Mouse (Mus musculus): ENCODE results near the gene Tmem119. TPM values are rescaled to one million over a fixed set of nuclear protein-coding genes. Genes with fewer than 3 reads are reported as not detected.
A peak's percentile ranks its signal among the peaks of the same experiment; 100 is the strongest.
"Not testable (repeated sequence)": the region's sequence is repeated elsewhere in the genome, so short reads cannot be mapped to it uniquely, and the experiment has no call there.

Tmem119 gene
- polyA plus RNA-seq, 1 experiment from 2014 or later = 10.9 TPM

- DNase-seq (ENCODE audit: low spot score, missing footprints) (peak; percentile 62), ATAC-seq (ENCODE audit: low FRiP score) (no peak)
- H3K9ac ChIP-seq (ENCODE audit: low read length) = no peak overlapping the region
- H3K4me2 ChIP-seq = no peak overlapping the region
- no peak overlapping the region for H3K4me3 ChIP-seq (ENCODE audit: low read depth, low read length)
- 82% methylated on average over 5 of the region's 5 CpGs for WGBS
- no peak overlapping the region for H3K27ac ChIP-seq (ENCODE audit: low read depth, low read length)
- H3K27me3 ChIP-seq (ENCODE audit: control insufficient read depth, insufficient read depth, low read length) = no peaks in the 10 kb centered on the region; the same call in 1 of the 2 replicates
- no peaks in the 10 kb centered on the region for H3K36me3 ChIP-seq (ENCODE audit: control insufficient read depth, insufficient read depth, low read length)
- no peaks in the 10 kb centered on the region for H3K9me3 ChIP-seq (ENCODE audit: control insufficient read depth, low read length)
- 0 out of 2 replicates have a peak, but pooled peaks cover 5% of the 10 kb centered on the region for H3K4me1 ChIP-seq (ENCODE audit: control insufficient read depth, insufficient read depth, low read length)
Measured at GRCm38 (mm10) chr5:113786985-113787384, 13.3 kb downstream of the Tmem119 start.

- not testable (repeated sequence) for H3K4me1 ChIP-seq (ENCODE audit: control insufficient read depth, insufficient read depth, low read length); H3K36me3 ChIP-seq (ENCODE audit: control insufficient read depth, insufficient read depth, low read length); H3K9me3 ChIP-seq (ENCODE audit: control insufficient read depth, low read length); H3K4me2 ChIP-seq; H3K27me3 ChIP-seq (ENCODE audit: control insufficient read depth, insufficient read depth, low read length); H3K4me3 ChIP-seq (ENCODE audit: low read depth, low read length); ATAC-seq (ENCODE audit: low FRiP score); H3K9ac ChIP-seq (ENCODE audit: low read length); H3K27ac ChIP-seq (ENCODE audit: low read depth, low read length)
- peak; percentile 54 for DNase-seq (ENCODE audit: low spot score, missing footprints)
- 25% methylated on average over 3 of the region's 3 CpGs for WGBS
Measured at GRCm38 (mm10) chr5:113784104-113784503, 16.2 kb downstream of the Tmem119 start.

GRCm38 (mm10) chr5:113783581-113784001 lies 16.7 kb downstream of the Tmem119 start:
- H3K4me3 ChIP-seq (ENCODE audit: low read depth, low read length) = no peak overlapping the region
- no peaks in the 10 kb centered on the region; the same call in 1 of the 2 replicates for H3K9me3 ChIP-seq (ENCODE audit: control insufficient read depth, low read length)
- ATAC-seq (ENCODE audit: low FRiP score) = no peak
- WGBS = 19% methylated on average over 12 of the region's 12 CpGs
- H3K27me3 ChIP-seq (ENCODE audit: control insufficient read depth, insufficient read depth, low read length) = no peaks in the 10 kb centered on the region; the same call in 1 of the 2 replicates
- H3K4me1 ChIP-seq (ENCODE audit: control insufficient read depth, insufficient read depth, low read length) = no peaks in the 10 kb centered on the region
- no peaks in the 10 kb centered on the region for H3K36me3 ChIP-seq (ENCODE audit: control insufficient read depth, insufficient read depth, low read length)
- no peak overlapping the region for H3K27ac ChIP-seq (ENCODE audit: low read depth, low read length)
- H3K9ac ChIP-seq (ENCODE audit: low read length) = no peak overlapping the region
- no peak for DNase-seq (ENCODE audit: low spot score, missing footprints)
- no peak overlapping the region for H3K4me2 ChIP-seq

- 0 out of 2 replicates have a peak, but pooled peaks cover 3% of the 10 kb centered on the region for H3K36me3 ChIP-seq (ENCODE audit: control insufficient read depth, insufficient read depth, low read length)
- DNase-seq (ENCODE audit: low spot score, missing footprints) = no peak
- H3K9me3 ChIP-seq (ENCODE audit: control insufficient read depth, low read length) = no peaks in the 10 kb centered on the region; the same call in 1 of the 2 replicates
- H3K27ac ChIP-seq (ENCODE audit: low read depth, low read length) = no peak overlapping the region
- no peak for ATAC-seq (ENCODE audit: low FRiP score)
- H3K9ac ChIP-seq (ENCODE audit: low read length) = no peak overlapping the region
- 89% methylated on average over 7 of the region's 7 CpGs for WGBS
- no peaks in the 10 kb centered on the region for H3K4me1 ChIP-seq (ENCODE audit: control insufficient read depth, insufficient read depth, low read length)
- H3K4me3 ChIP-seq (ENCODE audit: low read depth, low read length) = no peak overlapping the region
- H3K4me2 ChIP-seq = no peak overlapping the region
- H3K27me3 ChIP-seq (ENCODE audit: control insufficient read depth, insufficient read depth, low read length) = no peaks in the 10 kb centered on the region; the same call in 1 of the 2 replicates
Measured at GRCm38 (mm10) chr5:113782624-113783023, 17.7 kb downstream of the Tmem119 start.

GRCm38 (mm10) chr5:113781875-113782274 lies 18.4 kb downstream of the Tmem119 start:
- no peaks in the 10 kb centered on the region for H3K4me1 ChIP-seq (ENCODE audit: control insufficient read depth, insufficient read depth, low read length)
- WGBS = 78% methylated on average over 7 of the region's 7 CpGs
- no peak for ATAC-seq (ENCODE audit: low FRiP score)
- no peak overlapping the region for H3K27ac ChIP-seq (ENCODE audit: low read depth, low read length)
- H3K4me2 ChIP-seq = no peak overlapping the region
- peaks cover 5% of the 10 kb centered on the region; the same call in 1 of the 2 replicates for H3K36me3 ChIP-seq (ENCODE audit: control insufficient read depth, insufficient read depth, low read length)
- no peaks in the 10 kb centered on the region; the same call in 1 of the 2 replicates for H3K27me3 ChIP-seq (ENCODE audit: control insufficient read depth, insufficient read depth, low read length)
- no peaks in the 10 kb centered on the region; the same call in 1 of the 2 replicates for H3K9me3 ChIP-seq (ENCODE audit: control insufficient read depth, low read length)
- H3K9ac ChIP-seq (ENCODE audit: low read length) = no peak overlapping the region
- DNase-seq (ENCODE audit: low spot score, missing footprints) = peak; percentile 0
- H3K4me3 ChIP-seq (ENCODE audit: low read depth, low read length) = no peak overlapping the region

- H3K27me3 ChIP-seq (ENCODE audit: control insufficient read depth, insufficient read depth, low read length) = no peaks in the 10 kb centered on the region; the same call in 1 of the 2 replicates
- no peak overlapping the region for H3K4me3 ChIP-seq (ENCODE audit: low read depth, low read length)
- peaks cover 10% of the 10 kb centered on the region for H3K36me3 ChIP-seq (ENCODE audit: control insufficient read depth, insufficient read depth, low read length)
- no peak overlapping the region for H3K4me2 ChIP-seq
- H3K4me1 ChIP-seq (ENCODE audit: control insufficient read depth, insufficient read depth, low read length) = no peaks in the 10 kb centered on the region
- WGBS = 84% methylated on average over 7 of the region's 7 CpGs
- ATAC-seq (ENCODE audit: low FRiP score) (no peak), DNase-seq (ENCODE audit: low spot score, missing footprints) (no peak)
- H3K27ac ChIP-seq (ENCODE audit: low read depth, low read length) = no peak overlapping the region
- H3K9ac ChIP-seq (ENCODE audit: low read length) = no peak overlapping the region
- H3K9me3 ChIP-seq (ENCODE audit: control insufficient read depth, low read length) = no peaks in the 10 kb centered on the region; the same call in 1 of the 2 replicates
Measured at GRCm38 (mm10) chr5:113781254-113781653, 19.1 kb downstream of the Tmem119 start.

GRCm38 (mm10) chr5:113780763-113781162 lies 19.6 kb downstream of the Tmem119 start:
- no peak overlapping the region for H3K4me3 ChIP-seq (ENCODE audit: low read depth, low read length)
- peak; percentile 0 for DNase-seq (ENCODE audit: low spot score, missing footprints)

GRCm38 (mm10) chr5:113780082-113780752 lies 20.1 kb downstream of the Tmem119 start:
- H3K9me3 ChIP-seq (ENCODE audit: control insufficient read depth, low read length) = no peaks in the 10 kb centered on the region; the same call in 1 of the 2 replicates
- no peak overlapping the region for H3K4me2 ChIP-seq
- ATAC-seq (ENCODE audit: low FRiP score) (no peak), DNase-seq (ENCODE audit: low spot score, missing footprints) (peak; percentile 8)
- no peak overlapping the region for H3K4me3 ChIP-seq (ENCODE audit: low read depth, low read length)
- H3K4me1 ChIP-seq (ENCODE audit: control insufficient read depth, insufficient read depth, low read length) = no peaks in the 10 kb centered on the region
- H3K27me3 ChIP-seq (ENCODE audit: control insufficient read depth, insufficient read depth, low read length) = no peaks in the 10 kb centered on the region; the same call in 1 of the 2 replicates
- H3K36me3 ChIP-seq (ENCODE audit: control insufficient read depth, insufficient read depth, low read length) = peaks cover 16% of the 10 kb centered on the region
- no peak overlapping the region for H3K9ac ChIP-seq (ENCODE audit: low read length)
- 97% methylated on average over 3 of the region's 3 CpGs for WGBS
- no peak overlapping the region for H3K27ac ChIP-seq (ENCODE audit: low read depth, low read length)

More at GRCm38 (mm10) chr5:113780763-113781162, 19.6 kb downstream of the Tmem119 start:
- ATAC-seq (ENCODE audit: low FRiP score) = no peak
- Histone ChIP-seq H3K9ac (ENCODE audit: low read length) (no peak overlapping the region), H3K4me1 (ENCODE audit: control insufficient read depth, insufficient read depth, low read length) (no peaks in the 10 kb centered on the region), H3K36me3 (ENCODE audit: control insufficient read depth, insufficient read depth, low read length) (peaks cover 13% of the 10 kb centered on the region), H3K27ac (ENCODE audit: low read depth, low read length) (no peak overlapping the region), H3K4me2 (no peak overlapping the region), H3K9me3 (ENCODE audit: control insufficient read depth, low read length) (no peaks in the 10 kb centered on the region; the same call in 1 of the 2 replicates), H3K27me3 (ENCODE audit: control insufficient read depth, insufficient read depth, low read length) (no peaks in the 10 kb centered on the region; the same call in 1 of the 2 replicates)
- 95% methylated on average over 5 of the region's 5 CpGs for WGBS

- 83% methylated on average over 5 of the region's 5 CpGs for WGBS
- H3K36me3 ChIP-seq (ENCODE audit: control insufficient read depth, insufficient read depth, low read length) = peaks cover 16% of the 10 kb centered on the region
- H3K27me3 ChIP-seq (ENCODE audit: control insufficient read depth, insufficient read depth, low read length) = no peaks in the 10 kb centered on the region; the same call in 1 of the 2 replicates
- peak; percentile 12 for DNase-seq (ENCODE audit: low spot score, missing footprints)
- no peak overlapping the region for H3K9ac ChIP-seq (ENCODE audit: low read length)
- H3K4me2 ChIP-seq = no peak overlapping the region
- no peak overlapping the region for H3K27ac ChIP-seq (ENCODE audit: low read depth, low read length)
- ATAC-seq (ENCODE audit: low FRiP score) = no peak
- H3K4me3 ChIP-seq (ENCODE audit: low read depth, low read length) = no peak overlapping the region
- H3K9me3 ChIP-seq (ENCODE audit: control insufficient read depth, low read length) = no peaks in the 10 kb centered on the region; the same call in 1 of the 2 replicates
- H3K4me1 ChIP-seq (ENCODE audit: control insufficient read depth, insufficient read depth, low read length) = no peaks in the 10 kb centered on the region
Measured at GRCm38 (mm10) chr5:113779569-113779968, 20.7 kb downstream of the Tmem119 start.
